Mouse (Mus musculus): ENCODE results near the gene Morn1. TPM values are rescaled to one million over a fixed set of nuclear protein-coding genes. Genes with fewer than 3 reads are reported as not detected.

Morn1 gene
- total and polyA plus RNA-seq, 3 experiments: 3.8 to 8.7 (median 4.0) TPM

DNA sequence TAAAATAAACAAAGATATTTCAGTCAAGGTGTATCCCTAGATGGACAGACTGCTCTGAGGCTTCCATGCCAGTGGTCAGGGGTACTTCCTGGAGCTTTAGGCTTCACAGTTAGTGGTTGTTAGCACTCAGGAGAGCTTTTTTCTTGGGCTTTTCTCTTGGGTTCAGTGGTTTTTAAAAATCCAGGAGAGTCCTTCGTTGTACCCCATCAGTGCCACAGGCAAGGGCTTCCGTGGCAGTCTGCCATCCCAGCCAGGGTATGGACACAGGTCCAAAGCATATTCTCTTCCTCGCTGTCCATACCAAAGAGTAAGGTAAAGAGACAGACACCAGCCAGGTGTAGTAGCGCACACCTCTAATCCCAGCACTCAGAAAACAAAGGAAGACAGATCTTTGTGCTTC lies 3.8 kb downstream of the Morn1 start:
- H3K27me3 ChIP-seq (replicated peaks): no peaks in the 10 kb centered on the region
- H3K79me2 ChIP-seq (replicated peaks; ENCODE audit: control insufficient read depth, extremely low read depth, insufficient read depth, poor library complexity, severe bottlenecking): peaks cover 9% of the 10 kb centered on the region
- peak overlapping the region; percentile 83 for H3K27ac ChIP-seq (ENCODE audit: insufficient read depth, low read depth)
- no peaks in the 10 kb centered on the region for H3K9me3 ChIP-seq (replicated peaks; ENCODE audit: low read length)
- H3K4me2 ChIP-seq (ENCODE audit: insufficient read depth, low read depth, poor library complexity, severe bottlenecking): peak overlapping the region; percentile 60
- peak overlapping the region; percentile 60 for H3K9ac ChIP-seq (ENCODE audit: insufficient read depth, low read depth)
- no peak for TF ChIP-seq JUN (IDR thresholded peaks at IDR 0.05; ENCODE audit: insufficient read depth, low read depth, low read length)
- TF ChIP-seq CHD2 (IDR thresholded peaks at IDR 0.05; ENCODE audit: low read length): no peak
- TF ChIP-seq TCF12 (IDR thresholded peaks at IDR 0.05; ENCODE audit: low read depth, low read length): no peak
- no peak for TF ChIP-seq RAD21 (IDR thresholded peaks at IDR 0.05; ENCODE audit: low read depth, low read length)
- TF ChIP-seq ELF1 (IDR thresholded peaks at IDR 0.05; ENCODE audit: low read depth, low read length): no peak
- TF ChIP-seq NRF1 (IDR thresholded peaks at IDR 0.05; ENCODE audit: low read depth, low read length): no peak
- no peak for TF ChIP-seq ZKSCAN1 (IDR thresholded peaks at IDR 0.05; ENCODE audit: borderline replicate concordance, low read depth, low read length)
- no peak for TF ChIP-seq POLR2AphosphoS2 (IDR thresholded peaks at IDR 0.05; ENCODE audit: low read depth, low read length)
- TF ChIP-seq BHLHE40 (IDR thresholded peaks at IDR 0.05; ENCODE audit: low read depth, low read length): no peak
- no peak for TF ChIP-seq JUND (conservative IDR thresholded peaks at IDR 0.05; ENCODE audit: low read depth, low read length)
- no peak for TF ChIP-seq SMC3 (IDR thresholded peaks at IDR 0.05; ENCODE audit: low read depth, low read length)
- no peak for TF ChIP-seq EP300 (IDR thresholded peaks at IDR 0.05; ENCODE audit: low read length)
- no peak for TF ChIP-seq GABPA (IDR thresholded peaks at IDR 0.05; ENCODE audit: insufficient replicate concordance, low read depth, low read length)
- no peak for TF ChIP-seq POLR2A (IDR thresholded peaks at IDR 0.05; ENCODE audit: low read depth, low read length)
- no peak for TF ChIP-seq MAFK (IDR thresholded peaks at IDR 0.05; ENCODE audit: insufficient replicate concordance, low read length)
- TF ChIP-seq USF1 (IDR thresholded peaks at IDR 0.05; ENCODE audit: low read depth, low read length): no peak
- TF ChIP-seq MXI1 (IDR thresholded peaks at IDR 0.05; ENCODE audit: low read depth, low read length): no peak
- no peak for DNase-seq (ENCODE audit: extremely low read depth)
- in situ Hi-C loops (cut with MboI; ENCODE audit: low pct_ligation_motif_present, low pct_unique_long_range_greater_than_20kb, low sequenced_read_pairs): no loop called here
- dilution Hi-C loops (cut with MboI; ENCODE audit: extremely low pct_ligation_motif_present, extremely low pct_unique_long_range_greater_than_20kb, low sequenced_read_pairs): no loop called here
- H3K36me3 ChIP-seq (replicated peaks in 1 of 2; ENCODE audit: control insufficient read depth in 1 of 2, insufficient read depth in 1 of 2, low read length in 1 of 2): peaks cover 9 to 37% of the 10 kb centered on the region in 2 experiments
- peaks cover 29 to 65% of the 10 kb centered on the region in 2 experiments for H3K4me1 ChIP-seq (ENCODE audit: control insufficient read depth in 1 of 2, insufficient read depth in 2 of 2)
- H3K4me3 ChIP-seq (replicated peaks in 1 of 3; ENCODE audit: low read depth in 2 of 3, low read length in 2 of 3, poor library complexity in 1 of 3): peak overlapping the region; percentile 46 to 56 (median 53)

DNA sequence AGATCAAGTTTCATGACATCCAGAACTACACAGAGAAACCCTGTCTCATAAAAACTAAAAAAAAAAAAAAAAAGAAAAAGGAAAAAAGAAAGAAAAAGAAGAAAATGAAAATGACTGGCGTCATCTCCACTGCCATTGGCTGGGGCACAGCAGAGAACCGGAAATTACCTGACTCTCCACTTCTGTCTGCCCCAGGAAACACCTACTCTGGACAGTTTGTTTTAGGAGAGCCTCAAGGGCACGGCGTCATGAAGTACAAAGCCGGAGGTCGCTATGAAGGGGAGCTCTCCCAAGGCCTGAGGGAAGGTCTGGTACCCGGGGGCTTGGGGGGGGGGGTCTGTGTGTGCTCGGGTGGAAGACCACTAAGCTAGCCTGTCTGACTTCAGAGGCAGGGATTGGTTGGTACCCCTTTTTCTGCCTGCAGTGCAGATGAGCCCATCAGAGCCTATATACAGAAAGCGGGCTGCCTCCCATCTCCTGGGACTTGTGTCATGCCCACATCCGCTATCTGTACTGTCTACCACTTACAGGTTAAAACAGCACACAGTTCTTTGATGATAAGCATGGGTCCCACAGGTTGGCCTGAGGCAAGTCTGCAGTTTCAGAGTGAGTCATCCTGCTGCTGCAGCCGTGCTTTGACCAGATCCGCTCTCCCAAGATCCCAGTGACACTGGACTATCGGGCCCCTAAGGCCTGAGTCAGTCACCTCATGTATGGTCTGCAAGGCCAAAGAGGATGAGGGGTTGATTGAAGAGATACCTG lies 4.5 kb downstream of the Morn1 start:
- Histone ChIP-seq H3K9me3 (replicated peaks; ENCODE audit: low read length) (no peaks in the 10 kb centered on the region), H3K36me3 (replicated peaks in 1 of 2; ENCODE audit: control insufficient read depth in 1 of 2, insufficient read depth in 1 of 2, low read length in 1 of 2) (peaks cover 9 to 43% of the 10 kb centered on the region in 2 experiments), H3K4me1 (ENCODE audit: control insufficient read depth in 1 of 2, insufficient read depth in 2 of 2) (peaks cover 32 to 69% of the 10 kb centered on the region in 2 experiments), H3K4me3 (replicated peaks in 1 of 3; ENCODE audit: low read depth in 2 of 3, low read length in 2 of 3, poor library complexity in 1 of 3) (peak overlapping the region; percentile 47 to 56 (median 53)), H3K4me2 (ENCODE audit: insufficient read depth, low read depth, poor library complexity, severe bottlenecking) (peak overlapping the region; percentile 60), H3K79me2 (replicated peaks; ENCODE audit: control insufficient read depth, extremely low read depth, insufficient read depth, poor library complexity, severe bottlenecking) (peaks cover 2% of the 10 kb centered on the region), H3K27ac (ENCODE audit: insufficient read depth, low read depth) (peak overlapping the region; percentile 86), H3K9ac (ENCODE audit: insufficient read depth, low read depth) (peak overlapping the region; percentile 60), H3K27me3 (replicated peaks) (no peaks in the 10 kb centered on the region)
- in situ Hi-C loops (cut with MboI; ENCODE audit: low pct_ligation_motif_present, low pct_unique_long_range_greater_than_20kb, low sequenced_read_pairs) (no loop called here), dilution Hi-C loops (cut with MboI; ENCODE audit: extremely low pct_ligation_motif_present, extremely low pct_unique_long_range_greater_than_20kb, low sequenced_read_pairs) (no loop called here)
- DNase-seq (ENCODE audit: extremely low read depth): peak; percentile 86
- TF ChIP-seq SIN3A (IDR thresholded peaks at IDR 0.05; ENCODE audit: low read length) (0 out of 2 replicates have a peak, but pooled peaks have one; percentile 55), UBTF (IDR thresholded peaks at IDR 0.05; ENCODE audit: low read depth, low read length) (0 out of 2 replicates have a peak, but pooled peaks have one; percentile 52), E2F4 (IDR thresholded peaks at IDR 0.05; ENCODE audit: insufficient replicate concordance, low read depth, low read length) (no peak), SMC3 (IDR thresholded peaks at IDR 0.05; ENCODE audit: low read depth, low read length) (no peak), MXI1 (IDR thresholded peaks at IDR 0.05; ENCODE audit: low read depth, low read length) (peak; percentile 55), CHD2 (IDR thresholded peaks at IDR 0.05; ENCODE audit: low read length) (no peak), MYC (IDR thresholded peaks at IDR 0.05; ENCODE audit: low read depth, low read length) (peak; percentile 75; the same call in 1 of the 2 replicates), JUN (IDR thresholded peaks at IDR 0.05; ENCODE audit: insufficient read depth, low read depth, low read length) (peak; percentile 85), EP300 (IDR thresholded peaks at IDR 0.05; ENCODE audit: low read length) (peak; percentile 83), IRF4 (IDR thresholded peaks at IDR 0.05; ENCODE audit: low read depth, low read length) (peak; percentile 94), HCFC1 (IDR thresholded peaks at IDR 0.05; ENCODE audit: low read depth, low read length) (peak; percentile 31; the same call in 1 of the 2 replicates), PAX5 (IDR thresholded peaks at IDR 0.05; ENCODE audit: low read length) (no peak), RAD21 (IDR thresholded peaks at IDR 0.05; ENCODE audit: low read depth, low read length) (no peak), MEF2A (IDR thresholded peaks at IDR 0.05; ENCODE audit: borderline replicate concordance, low read depth, low read length) (no peak), ZNF384 (IDR thresholded peaks at IDR 0.05; ENCODE audit: low read depth, low read length) (peak; percentile 89), ZMIZ1 (IDR thresholded peaks at IDR 0.05; ENCODE audit: low read depth, low read length) (peak; percentile 47; the same call in 1 of the 2 replicates), BHLHE40 (IDR thresholded peaks at IDR 0.05; ENCODE audit: low read depth, low read length) (peak; percentile 83), CHD1 (IDR thresholded peaks at IDR 0.05; ENCODE audit: low read depth, low read length) (no peak), JUND (conservative IDR thresholded peaks at IDR 0.05; ENCODE audit: low read depth, low read length) (peak; percentile 88), NRF1 (IDR thresholded peaks at IDR 0.05; ENCODE audit: low read depth, low read length) (no peak), RCOR1 (conservative IDR thresholded peaks at IDR 0.05; ENCODE audit: low read depth, low read length) (no peak), GABPA (IDR thresholded peaks at IDR 0.05; ENCODE audit: insufficient replicate concordance, low read depth, low read length) (no peak)

Data from CH12.LX (cell line).